Mouse (Mus musculus) midbrain, embryonic 14.5 days (tissue): ENCODE measurements around the gene Trcg1. TPM values are rescaled to one million over a fixed set of nuclear protein-coding genes. Genes with fewer than 3 reads are reported as not detected.

Experiments
- ATAC-seq: fragments of 200-750 bp; cut with Nextera tagmentation; 2 replicates; pipeline ENCODE4 v1.8.0; 2017; ENCODE audit warnings: moderate number of reproducible peaks, moderate library complexity; ENCODE audit not compliant: low FRiP score, low TSS enrichment
- DNase-seq: peaks from one replicate; pipeline ENCODE4 v3.0.0-alpha.2; 2015
- H3K27ac ChIP-seq: fragments of 300-500 bp; sonication (generic); replicated peaks from 2 replicates; pipeline ENCODE4 v1.5.1; 2014; ENCODE audit warnings: mild to moderate bottlenecking, low read depth, low read length, moderate library complexity
- H3K27me3 ChIP-seq: fragments of 300-500 bp; sonication (generic); 2 replicates; pipeline ENCODE4 v1.6.1; 2014; ENCODE audit warnings: low read length, control low read depth, mixed read lengths; ENCODE audit not compliant: control insufficient read depth, insufficient read depth
- H3K36me3 ChIP-seq: fragments of 300-500 bp; sonication (generic); 2 replicates; pipeline ENCODE4 v1.6.1; 2014; ENCODE audit warnings: low read length, control low read depth; ENCODE audit not compliant: control insufficient read depth, insufficient read depth
- H3K4me1 ChIP-seq: fragments of 300-500 bp; sonication (generic); 2 replicates; pipeline ENCODE4 v1.6.1; 2014; ENCODE audit warnings: mild to moderate bottlenecking, antibody characterized with exemption, low read length, control low read depth; ENCODE audit not compliant: control insufficient read depth, insufficient read depth
- H3K4me2 ChIP-seq: fragments of 300-500 bp; sonication (generic); 2 replicates; pipeline ENCODE4 v1.6.1; 2014; ENCODE audit warnings: mild to moderate bottlenecking, low read length, moderate library complexity
- H3K4me3 ChIP-seq: fragments of 300-500 bp; sonication (generic); replicated peaks from 2 replicates; pipeline ENCODE4 v1.5.1; 2014; ENCODE audit warnings: low read depth, low read length
- H3K9ac ChIP-seq: fragments of 300-500 bp; sonication (generic); replicated peaks from 2 replicates; pipeline ENCODE4 v1.6.1; 2014; ENCODE audit warnings: mild to moderate bottlenecking, low read length, moderate library complexity
- H3K9me3 ChIP-seq: fragments of 300-500 bp; sonication (generic); 2 replicates; pipeline ENCODE4 v1.6.1; 2016; ENCODE audit warnings: low read length, control low read depth, mixed read lengths; ENCODE audit not compliant: control insufficient read depth
- WGBS: fragments of 180-500 bp; shearing (Covaris S2); extraction: QIAGEN DNeasy Blood & Tissue Kit; methylation state at CpG from one replicate; pipeline ENCODE4 v1.1.7; 2014; 5-methylcytosine and 5-hydroxymethylcytosine counted together
- polyA plus RNA-seq: library from polyadenylated mRNA; unstranded; fragments of >200 nt; fragmentation: Nextera tagmentation; extraction: Ambion mirVana; gene quantifications from 2 replicates; pipeline ENCODE4 v1.2.1, GENCODE M21; 2014

The Trcg1 gene
- polyA plus RNA-seq, 1 experiment from 2014 or later: not detected

DNA sequence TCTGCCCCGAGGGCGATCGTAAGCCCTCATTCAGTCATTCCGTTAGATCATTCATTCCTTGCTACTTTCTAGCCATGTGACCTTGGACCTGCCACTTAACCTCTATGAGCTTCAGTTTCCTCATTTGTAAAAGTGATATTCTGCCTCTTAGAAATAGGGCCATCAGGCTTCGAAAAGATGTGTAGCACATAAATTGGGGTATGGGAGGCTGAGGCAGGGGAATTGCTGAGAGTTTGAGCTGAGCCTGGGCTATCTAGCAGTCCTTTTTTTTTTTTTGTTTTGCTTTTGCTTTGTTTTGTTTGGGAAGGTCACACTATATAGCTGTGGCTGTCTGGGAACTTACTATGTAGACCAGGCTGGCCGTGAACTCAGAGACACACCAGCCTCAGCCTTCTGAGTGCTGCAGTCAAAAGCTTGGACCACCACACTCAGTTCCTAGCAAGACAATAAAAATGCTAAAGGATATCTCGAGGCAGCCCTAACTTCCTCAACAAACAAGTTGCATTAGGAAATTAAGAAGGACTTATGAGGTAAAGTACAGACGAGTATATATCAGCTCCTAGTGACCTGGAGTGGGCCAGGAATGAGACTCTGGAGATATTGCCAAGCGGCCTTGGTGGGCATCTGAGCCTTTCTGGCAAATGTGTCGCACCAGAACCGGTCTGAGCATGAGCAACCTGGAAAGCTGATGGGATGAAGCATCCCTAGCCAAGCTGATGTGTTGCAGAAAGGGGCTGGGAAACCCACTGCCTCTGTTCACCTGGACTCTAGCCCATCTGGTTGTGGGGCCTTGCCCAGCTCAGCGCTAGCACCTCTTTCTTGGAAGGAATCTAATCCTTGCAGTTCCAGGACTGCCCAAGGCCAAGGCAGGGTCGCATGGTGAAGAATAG lies 26.7 kb downstream of the Trcg1 start:
- ATAC-seq (no peak), DNase-seq (no peak)
- H3K27me3 ChIP-seq: no peaks in the 10 kb centered on the region
- H3K36me3 ChIP-seq: no peaks in the 10 kb centered on the region
- peaks cover 29% of the 10 kb centered on the region for H3K4me1 ChIP-seq
- H3K4me3 ChIP-seq: peak overlapping the region; percentile 58
- peak overlapping the region; percentile 68; the same call in 1 of the 2 replicates for H3K9ac ChIP-seq
- H3K9me3 ChIP-seq: no peaks in the 10 kb centered on the region
- no peak overlapping the region for H3K27ac ChIP-seq
- 56% methylated on average over 13 of the region's 13 CpGs for WGBS
- peak overlapping the region; percentile 96 for H3K4me2 ChIP-seq

DNA sequence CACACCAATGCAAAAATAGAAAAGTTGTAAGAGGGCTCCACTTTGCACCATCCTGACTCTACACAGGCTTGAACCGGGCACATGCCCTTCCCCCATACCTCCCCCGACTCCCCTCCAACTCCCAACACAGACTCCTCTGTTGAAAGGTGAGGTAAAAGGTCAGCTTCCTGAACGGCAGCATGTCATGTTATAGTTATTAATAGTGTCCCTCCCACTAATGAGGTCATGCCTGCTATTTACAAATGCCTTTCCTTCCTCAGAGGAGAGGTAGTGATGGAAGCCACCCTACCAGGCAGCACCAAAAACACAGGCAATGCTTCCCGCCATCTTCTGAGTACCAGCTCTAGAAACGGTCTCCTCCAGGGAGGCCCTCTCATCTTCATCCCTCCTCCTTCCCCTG lies 28.8 kb downstream of the Trcg1 start:
- no peaks in the 10 kb centered on the region for H3K27me3 ChIP-seq
- 68% methylated on average over 5 of the region's 5 CpGs for WGBS
- no peak for DNase-seq

DNA sequence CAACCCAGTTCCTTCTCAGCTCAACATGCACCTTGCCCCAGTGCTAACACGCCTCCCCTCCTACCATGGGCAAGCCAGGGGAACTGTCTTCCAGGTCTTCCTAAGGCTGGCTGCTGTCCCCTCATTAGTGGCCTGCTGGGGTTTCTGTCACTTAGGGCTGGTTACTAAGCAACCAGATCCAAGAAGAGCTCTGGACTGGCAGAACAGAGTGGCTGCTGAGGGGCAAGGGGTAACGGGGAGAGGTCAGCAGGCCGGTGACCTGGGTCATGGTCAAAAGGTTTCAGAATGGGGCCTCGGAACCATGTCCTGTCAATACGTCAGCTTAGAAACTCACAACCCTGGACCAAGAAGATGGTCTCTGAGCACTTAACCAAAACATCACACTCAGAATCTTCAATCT lies 31.1 kb downstream of the Trcg1 start:
- no peak overlapping the region for H3K4me2 ChIP-seq
- no peak for ATAC-seq
- DNase-seq: peak; percentile 31
- H3K9ac ChIP-seq: no peak overlapping the region
- no peak overlapping the region for H3K4me3 ChIP-seq
- no peaks in the 10 kb centered on the region for H3K36me3 ChIP-seq
- no peaks in the 10 kb centered on the region for H3K27me3 ChIP-seq
- no peak overlapping the region for H3K27ac ChIP-seq
- H3K9me3 ChIP-seq: no peaks in the 10 kb centered on the region
- WGBS: 13% methylated on average over 5 of the region's 5 CpGs
- peaks cover 33% of the 10 kb centered on the region for H3K4me1 ChIP-seq

More for the DNA sequence above, 28.8 kb downstream of the Trcg1 start:
- no peak overlapping the region for H3K4me3 ChIP-seq
- ATAC-seq: no peak
- peaks cover 40% of the 10 kb centered on the region for H3K4me1 ChIP-seq
- no peaks in the 10 kb centered on the region for H3K36me3 ChIP-seq
- no peaks in the 10 kb centered on the region for H3K9me3 ChIP-seq
- H3K27ac ChIP-seq: no peak overlapping the region
- no peak overlapping the region for H3K4me2 ChIP-seq
- no peak overlapping the region for H3K9ac ChIP-seq

DNA sequence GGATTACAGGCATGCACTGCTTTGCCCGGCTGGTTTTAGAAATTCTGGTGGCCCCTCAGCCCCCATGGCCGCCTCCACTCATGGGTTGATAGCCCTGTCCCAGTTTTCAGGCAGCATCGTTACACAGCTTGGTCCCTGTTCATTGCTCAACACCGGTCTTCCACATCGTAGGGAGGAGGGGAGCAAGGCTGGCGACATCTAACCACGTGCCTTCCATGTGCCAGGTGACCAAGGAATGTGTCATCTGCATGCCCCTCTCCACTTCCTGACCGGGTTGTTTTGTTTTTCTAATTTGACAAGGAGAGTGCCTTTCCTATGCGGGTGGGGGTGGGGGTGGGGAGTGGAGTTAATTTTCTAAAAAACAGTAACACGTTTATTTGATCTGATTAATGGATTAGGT lies 31.7 kb downstream of the Trcg1 start:
- no peaks in the 10 kb centered on the region for H3K36me3 ChIP-seq
- 0 out of 2 replicates have a peak overlapping the region, but pooled peaks have one; percentile 26 for H3K27ac ChIP-seq
- no peak overlapping the region for H3K4me3 ChIP-seq

DNA sequence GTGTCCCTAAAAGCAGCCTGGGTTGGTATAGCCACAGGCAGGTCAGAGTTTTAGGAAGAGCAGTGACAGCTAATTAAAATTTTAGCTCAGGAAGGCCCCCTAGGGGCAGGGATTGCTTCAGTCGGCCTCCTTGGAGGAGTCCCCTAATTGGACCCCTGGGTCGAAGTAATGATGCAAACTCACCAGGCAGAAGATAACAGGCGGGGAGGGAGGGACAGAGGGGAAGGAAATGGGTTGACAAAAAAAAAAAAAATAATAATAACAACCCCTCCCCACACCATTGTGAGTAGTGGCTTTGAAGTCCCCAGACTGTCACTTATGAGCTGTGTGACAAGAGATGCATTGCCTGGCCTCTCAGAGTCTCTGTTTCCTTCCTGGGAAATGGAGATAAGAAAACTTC lies 32.2 kb downstream of the Trcg1 start:
- Histone ChIP-seq H3K36me3 (no peaks in the 10 kb centered on the region), H3K9me3 (no peaks in the 10 kb centered on the region), H3K4me3 (no peak overlapping the region), H3K4me2 (no peak overlapping the region), H3K9ac (no peak overlapping the region), H3K4me1 (peaks cover 33% of the 10 kb centered on the region), H3K27me3 (no peaks in the 10 kb centered on the region), H3K27ac (0 out of 2 replicates have a peak overlapping the region, but pooled peaks have one; percentile 26)
- DNase-seq (peak; percentile 79), ATAC-seq (peak; percentile 43; the same call in 1 of the 2 replicates)
- 9% methylated on average over 3 of the region's 3 CpGs for WGBS

More for the DNA sequence above, 31.7 kb downstream of the Trcg1 start:
- 26% methylated on average over 10 of the region's 10 CpGs for WGBS
- ATAC-seq: no peak
- H3K4me1 ChIP-seq: peaks cover 33% of the 10 kb centered on the region
- H3K9ac ChIP-seq: no peak overlapping the region
- no peak overlapping the region for H3K4me2 ChIP-seq
- no peaks in the 10 kb centered on the region for H3K27me3 ChIP-seq
- no peak for DNase-seq
- H3K9me3 ChIP-seq: no peaks in the 10 kb centered on the region

DNA sequence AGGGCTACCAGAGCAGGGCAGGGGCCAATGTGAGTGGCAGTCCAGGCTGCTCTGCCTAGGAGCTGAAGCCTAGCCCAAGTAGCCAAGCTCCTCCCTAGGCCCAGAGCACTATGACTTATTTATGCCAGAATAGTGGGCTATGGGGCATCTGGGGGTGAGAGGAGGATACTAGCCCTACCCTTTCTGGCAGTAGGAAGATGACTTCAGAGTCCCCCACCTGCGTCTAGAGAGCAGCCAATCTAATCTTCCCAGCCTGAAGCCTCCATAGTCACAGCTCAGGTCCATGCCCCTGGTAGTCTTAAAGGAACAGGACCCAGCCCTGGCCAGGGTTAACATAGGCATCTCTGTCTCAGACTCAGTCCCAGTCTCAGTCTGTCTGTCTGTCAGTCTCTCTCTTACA lies 33.0 kb downstream of the Trcg1 start:
- ATAC-seq (no peak), DNase-seq (no peak)
- H3K4me3 ChIP-seq: no peak overlapping the region
- H3K4me1 ChIP-seq: peaks cover 33% of the 10 kb centered on the region
- H3K36me3 ChIP-seq: no peaks in the 10 kb centered on the region
- H3K27me3 ChIP-seq: no peaks in the 10 kb centered on the region
- no peak overlapping the region for H3K9ac ChIP-seq
- 50% methylated on average over 1 of the region's 1 CpGs for WGBS
- no peaks in the 10 kb centered on the region for H3K9me3 ChIP-seq
- H3K4me2 ChIP-seq: no peak overlapping the region
- peak overlapping the region; percentile 32 for H3K27ac ChIP-seq

DNA sequence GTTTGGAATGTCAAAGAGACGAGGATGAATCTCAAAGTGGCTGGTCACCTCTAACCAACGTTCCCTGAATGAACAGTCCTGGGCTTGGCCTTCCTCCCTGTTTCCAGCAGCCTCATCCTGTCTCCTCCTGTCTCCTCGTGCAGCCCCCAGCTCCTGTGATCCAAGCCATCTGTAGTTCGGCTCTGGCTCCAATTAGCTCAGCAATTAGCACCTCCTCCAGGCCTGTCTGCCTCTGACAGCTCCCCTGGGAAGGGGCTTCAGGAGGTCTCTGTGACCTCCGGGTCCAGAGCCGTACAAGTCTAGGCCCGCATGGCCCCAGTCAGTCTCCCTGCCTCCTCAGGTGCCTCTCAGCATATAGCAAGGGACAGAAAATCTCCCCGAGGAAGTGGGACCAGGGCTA lies 34.0 kb downstream of the Trcg1 start:
- WGBS: 36% methylated on average over 8 of the region's 8 CpGs
- Histone ChIP-seq H3K27ac (0 out of 2 replicates have a peak overlapping the region, but pooled peaks have one; percentile 32), H3K9ac (no peak overlapping the region), H3K4me1 (peaks cover 33% of the 10 kb centered on the region), H3K36me3 (no peaks in the 10 kb centered on the region), H3K27me3 (no peaks in the 10 kb centered on the region), H3K9me3 (no peaks in the 10 kb centered on the region), H3K4me2 (no peak overlapping the region), H3K4me3 (no peak overlapping the region)
- DNase-seq: peak; percentile 42
- ATAC-seq: no peak

DNA sequence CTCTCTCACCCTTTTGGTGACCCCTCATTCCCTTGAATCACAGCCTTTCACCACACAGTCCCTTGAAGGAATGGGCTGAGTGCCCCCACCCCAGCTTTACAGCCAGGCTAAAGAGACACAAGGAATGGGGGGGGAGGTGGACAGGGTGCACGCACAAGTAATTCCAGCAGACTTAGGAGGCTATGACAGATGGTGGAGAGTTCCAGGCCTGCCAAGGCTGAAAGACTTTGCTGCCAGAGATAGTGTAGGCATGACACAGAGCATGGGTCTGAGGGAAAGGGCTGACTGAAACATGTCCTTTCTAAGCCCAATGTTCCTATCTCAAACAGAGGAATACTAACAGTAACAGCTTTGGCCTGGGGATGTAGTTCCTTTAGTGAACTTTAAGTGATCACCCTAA lies 34.7 kb downstream of the Trcg1 start:
- ATAC-seq: no peak
- Histone ChIP-seq H3K4me3 (no peak overlapping the region), H3K36me3 (no peaks in the 10 kb centered on the region), H3K4me1 (peaks cover 30% of the 10 kb centered on the region), H3K9ac (no peak overlapping the region), H3K4me2 (no peak overlapping the region), H3K27ac (no peak overlapping the region), H3K9me3 (no peaks in the 10 kb centered on the region), H3K27me3 (no peaks in the 10 kb centered on the region)
- 79% methylated on average over 1 of the region's 1 CpGs for WGBS
- DNase-seq: no peak
